Mouse (Mus musculus): Measurements from ENCODE around the gene Cytip. TPM values are rescaled to one million over a fixed set of nuclear protein-coding genes. Genes with fewer than 3 reads are reported as not detected.

Cytip gene
- total and polyA plus RNA-seq, 3 experiments = not detected

DNA sequence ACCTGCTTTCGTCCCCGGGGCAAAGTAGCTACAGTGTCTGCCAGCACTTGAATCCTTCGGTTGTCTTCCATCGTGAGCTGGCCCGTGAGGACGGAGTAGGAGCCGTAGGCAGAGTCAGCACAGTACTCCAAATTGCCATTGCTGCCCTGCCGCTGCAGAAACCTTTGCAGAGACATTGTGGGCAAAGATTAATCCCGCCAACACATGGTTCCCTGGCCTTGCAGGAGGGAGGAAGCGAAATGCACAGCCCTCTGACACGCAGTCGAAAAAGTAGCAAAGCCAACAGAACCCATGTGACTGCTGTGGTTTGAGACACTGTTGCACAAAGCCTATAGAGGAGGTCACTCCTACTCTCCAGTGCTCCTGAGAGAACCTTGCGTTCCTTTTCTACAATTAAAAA, 35.5 kb downstream of the Cytip start:
- no peaks in the 10 kb centered on the region for H3K27me3 ChIP-seq (ENCODE audit: control insufficient read depth in 1 of 2, insufficient read depth in 2 of 2, low read length in 2 of 2)
- H3K9ac ChIP-seq (ENCODE audit: control insufficient read depth, low read depth, low read length, poor library complexity, severe bottlenecking) = no peak overlapping the region
- TF ChIP-seq USF2 (IDR thresholded peaks at IDR 0.05; ENCODE audit: borderline replicate concordance in 1 of 2, insufficient read depth in 1 of 2, low read depth in 1 of 2, low read length in 2 of 2) = no peak
- no peaks in the 10 kb centered on the region for H3K36me3 ChIP-seq (ENCODE audit: control insufficient read depth in 1 of 2, insufficient read depth in 2 of 2, low read length in 2 of 2)
- no peak overlapping the region for H3K27ac ChIP-seq (ENCODE audit: control insufficient read depth, low read depth, low read length)
- H3K9me3 ChIP-seq (replicated peaks; ENCODE audit: insufficient read depth, low read length) = no peaks in the 10 kb centered on the region
- no peaks in the 10 kb centered on the region for H3K4me1 ChIP-seq (ENCODE audit: control insufficient read depth in 1 of 2, insufficient read depth in 2 of 2, low read length in 2 of 2)
- DNase-seq (ENCODE audit: low read depth, low spot score) = no peak
- no peaks in the 10 kb centered on the region for H3K79me2 ChIP-seq (ENCODE audit: control insufficient read depth, insufficient read depth, low read length, poor library complexity)
- no peak overlapping the region for H3K4me3 ChIP-seq (ENCODE audit: control insufficient read depth in 1 of 2, insufficient read depth in 1 of 2, low read depth in 2 of 2, low read length in 2 of 2)

DNA sequence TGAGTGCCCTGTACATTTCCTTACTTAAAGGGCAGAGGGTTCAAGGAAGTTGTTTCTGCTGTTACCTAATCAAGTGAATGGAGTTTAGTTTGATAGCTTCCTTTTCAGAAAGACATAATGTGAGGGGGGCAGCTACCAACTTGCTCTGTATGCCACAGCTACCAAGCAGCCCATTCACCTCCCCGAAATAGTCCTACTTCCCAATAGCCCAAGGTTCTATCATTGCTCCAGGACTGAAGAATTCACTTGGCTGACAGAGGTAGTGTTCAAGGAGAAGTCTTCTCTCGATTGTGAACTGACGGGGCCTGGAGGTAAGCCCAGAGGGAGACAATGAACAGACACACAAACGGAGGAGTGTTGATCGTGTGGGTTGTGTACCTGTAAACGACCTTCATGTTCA, 36.2 kb downstream of the Cytip start:
- no peak for DNase-seq (ENCODE audit: low read depth, low spot score)
- TF ChIP-seq MAX (IDR thresholded peaks at IDR 0.05; ENCODE audit: low read length) (no peak), RAD21 (IDR thresholded peaks at IDR 0.05; ENCODE audit: low read depth, low read length) (no peak), POLR2A (IDR thresholded peaks at IDR 0.05; ENCODE audit: control insufficient read depth in 1 of 2, insufficient read depth in 1 of 2, low read depth in 1 of 2, low read length in 2 of 2, poor library complexity in 1 of 2) (no peak), UBTF (IDR thresholded peaks at IDR 0.05; ENCODE audit: borderline replicate concordance, insufficient read depth, low read depth, low read length) (no peak), CHD2 (IDR thresholded peaks at IDR 0.05; ENCODE audit: low read length) (no peak), NRF1 (IDR thresholded peaks at IDR 0.05; ENCODE audit: insufficient read depth, low read depth, low read length, poor library complexity, severe bottlenecking) (no peak), CTCF (IDR thresholded peaks at IDR 0.05 in 2 of 3, conservative IDR thresholded peaks at IDR 0.05 in 1 of 3; ENCODE audit: control insufficient read depth in 1 of 3, insufficient read depth in 1 of 3, low read depth in 2 of 3, low read length in 3 of 3, poor library complexity in 1 of 3, severe bottlenecking in 1 of 3) (no peak), ELF1 (IDR thresholded peaks at IDR 0.05; ENCODE audit: low read depth, low read length) (no peak), BHLHE40 (IDR thresholded peaks at IDR 0.05; ENCODE audit: borderline replicate concordance, low read depth, low read length) (no peak), POLR2AphosphoS2 (IDR thresholded peaks at IDR 0.05; ENCODE audit: low read length) (no peak), GATA1 (IDR thresholded peaks at IDR 0.05; ENCODE audit: low read depth, low read length) (no peak), MAFK (IDR thresholded peaks at IDR 0.05; ENCODE audit: borderline replicate concordance, low read depth, low read length) (no peak), USF1 (IDR thresholded peaks at IDR 0.05; ENCODE audit: low read depth, low read length) (no peak), TBP (IDR thresholded peaks at IDR 0.05; ENCODE audit: low read depth, low read length) (no peak), RCOR1 (IDR thresholded peaks at IDR 0.05; ENCODE audit: low read depth, low read length) (no peak), ZC3H11A (IDR thresholded peaks at IDR 0.05; ENCODE audit: low read depth, low read length) (no peak)
- H3K27ac ChIP-seq (ENCODE audit: control insufficient read depth, low read depth, low read length) = no peak overlapping the region
- H3K9me3 ChIP-seq (replicated peaks; ENCODE audit: insufficient read depth, low read length) = no peaks in the 10 kb centered on the region
- H3K4me1 ChIP-seq (ENCODE audit: control insufficient read depth in 1 of 2, insufficient read depth in 2 of 2, low read length in 2 of 2) = no peaks in the 10 kb centered on the region
- H3K79me2 ChIP-seq (ENCODE audit: control insufficient read depth, insufficient read depth, low read length, poor library complexity) = no peaks in the 10 kb centered on the region
- H3K9ac ChIP-seq (ENCODE audit: control insufficient read depth, low read depth, low read length, poor library complexity, severe bottlenecking) = no peak overlapping the region
- no peaks in the 10 kb centered on the region for H3K36me3 ChIP-seq (ENCODE audit: control insufficient read depth in 1 of 2, insufficient read depth in 2 of 2, low read length in 2 of 2)
- H3K4me3 ChIP-seq (ENCODE audit: control insufficient read depth in 1 of 2, insufficient read depth in 1 of 2, low read depth in 2 of 2, low read length in 2 of 2) = no peak overlapping the region
- no peaks in the 10 kb centered on the region for H3K27me3 ChIP-seq (ENCODE audit: control insufficient read depth in 1 of 2, insufficient read depth in 2 of 2, low read length in 2 of 2)
